Mouse (Mus musculus): ENCODE measurements around the gene Zfp575. TPM values are rescaled to one million over a fixed set of nuclear protein-coding genes. Genes with fewer than 3 reads are reported as not detected.
"Not testable (repeated sequence)": the region's sequence is repeated elsewhere in the genome, so short reads cannot be mapped to it uniquely, and the experiment has no call there.

Zfp575 gene
- under 1 TPM; 0.08 to 0.17 TPM for total RNA-seq (2021)

DNA sequence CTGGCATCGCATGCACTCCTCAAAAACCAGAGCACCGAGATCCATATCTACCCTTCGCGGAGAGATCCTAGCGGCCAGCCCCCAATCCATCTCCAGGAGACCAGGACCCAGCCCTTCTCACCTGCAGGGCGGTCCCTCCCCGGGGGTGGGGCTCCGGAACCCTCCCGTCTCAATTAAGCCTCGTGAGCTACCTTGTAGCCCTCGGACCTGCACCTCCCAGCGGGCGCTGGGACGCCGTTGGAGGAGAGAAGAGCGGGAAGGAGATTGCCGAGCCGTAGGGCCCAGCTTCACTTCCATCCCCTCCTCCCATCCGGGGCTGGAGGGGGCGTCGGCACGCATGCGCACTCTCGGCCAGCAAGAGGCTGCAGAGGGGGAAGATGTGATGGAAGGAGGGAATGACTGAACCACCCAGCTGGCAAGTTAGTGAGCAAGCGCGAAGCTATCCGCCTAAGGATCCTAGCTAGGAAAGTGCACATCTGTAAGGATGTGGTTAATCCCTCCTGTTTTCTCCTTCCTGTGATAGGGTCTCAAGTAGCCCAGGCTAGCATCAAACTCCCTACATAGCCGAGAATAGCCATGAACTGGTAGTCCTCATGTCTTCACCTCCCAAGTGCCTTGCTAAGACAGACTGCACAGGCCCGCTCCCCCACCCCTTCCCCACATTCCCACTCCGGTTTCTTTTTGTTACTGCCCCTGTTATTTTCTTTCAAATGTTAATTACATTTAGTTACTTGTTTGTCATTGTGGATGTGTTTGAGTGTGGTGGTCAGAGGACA, at the start of gene Zfp575, which contains the start of gene Ethe1:
Gene Zfp575, minus strand, starts transcription at position 312 of the 776 bp plus-strand sequence.
Gene Ethe1, plus strand, starts transcription at position 214 of the 776 bp plus-strand sequence.
- intact Hi-C loops (cut with DNase I), result no loop called here
- peak; percentile 35 for DNase-seq (ENCODE audit: low spot score)

DNA sequence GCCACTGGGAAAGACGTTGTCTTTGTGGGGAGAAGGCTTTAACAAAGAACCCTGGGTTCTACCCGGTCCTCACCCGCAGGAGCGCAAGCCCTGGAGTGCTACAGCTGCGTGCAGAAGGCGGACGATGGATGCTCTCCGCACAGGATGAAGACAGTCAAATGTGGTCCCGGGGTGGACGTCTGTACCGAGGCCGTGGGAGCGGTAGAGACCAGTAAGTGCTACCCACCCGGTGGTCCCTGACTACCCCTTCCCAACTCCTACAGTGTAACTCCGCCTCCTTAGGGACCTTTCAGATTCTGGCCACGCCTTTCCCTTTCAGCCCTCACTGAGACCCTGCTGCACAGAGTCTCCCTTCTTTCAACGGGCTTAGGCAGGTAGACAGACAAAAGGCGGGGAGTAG, 49.6 kb upstream of the Zfp575 start:
- intact Hi-C loops (cut with DNase I), result no loop called here
- DNase-seq (ENCODE audit: low spot score), result no peak

DNA sequence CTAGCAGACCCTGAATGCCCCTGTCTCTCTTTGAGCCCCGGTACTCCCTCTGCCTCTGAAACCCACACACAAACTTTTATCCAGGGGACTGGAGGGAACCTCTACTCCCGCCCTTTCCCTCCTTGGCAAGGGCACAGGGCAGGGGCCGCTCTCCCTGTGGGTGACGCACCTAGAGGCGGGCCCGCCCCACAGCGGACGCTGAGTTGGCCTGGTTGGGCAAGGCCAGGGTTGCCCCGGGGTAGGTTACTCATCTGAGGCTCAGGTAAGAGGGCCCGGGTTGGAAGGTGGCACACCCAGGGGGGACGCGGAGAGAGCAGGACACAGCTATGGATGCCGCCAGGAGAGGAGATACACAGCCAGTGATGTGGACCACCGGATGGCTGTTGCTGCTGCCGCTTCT, 48.8 kb upstream of the Zfp575 start, which contains the start of gene Lypd3:
Gene Lypd3, plus strand, starts transcription at position 287 of the 400 bp plus-strand sequence.
- DNase-seq (ENCODE audit: low spot score), result no peak
- intact Hi-C loops (cut with DNase I), result no loop called here

GRCm38 (mm10) chr7:24630116-24630880, 42.9 kb upstream of the Zfp575 start:
- intact Hi-C loops (cut with DNase I), result no loop called here
- DNase-seq (ENCODE audit: low spot score), result no peak

DNA sequence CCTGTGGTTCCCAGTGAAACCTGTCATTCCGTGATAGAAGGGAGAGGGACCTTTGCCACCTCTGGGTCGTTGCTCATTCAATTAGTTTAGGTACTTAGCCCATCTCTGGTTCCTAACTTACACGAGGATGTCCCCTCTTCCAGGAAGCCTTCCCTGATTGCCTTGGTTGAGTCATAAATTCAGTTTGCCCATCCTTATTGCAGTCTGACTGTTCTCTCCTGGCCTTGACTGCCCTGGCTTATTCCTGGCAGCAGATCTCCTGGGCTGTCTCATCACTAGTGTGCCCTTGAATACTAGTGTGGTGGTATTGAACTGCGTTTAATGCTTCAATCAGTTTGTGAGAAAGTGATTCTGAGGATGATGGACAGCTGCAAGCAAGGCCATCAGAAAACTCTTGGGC, 42.2 kb upstream of the Zfp575 start:
- intact Hi-C loops (cut with DNase I), result no loop called here
- DNase-seq (ENCODE audit: low spot score), result no peak

- intact Hi-C loops (cut with DNase I), result no loop called here
- DNase-seq (ENCODE audit: low spot score), result peak; percentile 68
These were observed 41.5 kb upstream of the Zfp575 start for GRCm38 (mm10) chr7:24628685-24629610.

DNA sequence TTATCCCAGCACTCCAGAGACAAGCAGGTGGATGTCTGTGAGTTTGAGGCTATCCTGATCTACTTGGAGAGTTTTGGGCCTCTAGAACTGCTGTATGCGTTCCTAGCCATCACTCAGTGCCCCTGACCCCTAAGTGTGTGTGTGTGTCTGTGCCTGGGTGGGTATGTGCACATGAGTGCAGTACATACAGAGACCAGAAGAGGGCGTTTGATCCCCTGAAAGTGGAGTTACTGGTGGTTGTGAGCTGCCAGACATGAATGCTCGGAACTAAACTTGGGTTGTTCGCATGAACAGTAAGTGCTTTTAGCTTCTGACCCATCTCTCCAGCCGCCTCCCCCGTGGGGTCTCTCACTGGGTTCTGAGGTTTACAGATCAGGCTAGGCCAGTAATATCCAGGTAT, 35.5 kb upstream of the Zfp575 start:
- intact Hi-C loops (cut with DNase I), result no loop called here
- no peak for DNase-seq (ENCODE audit: low spot score)

GRCm38 (mm10) chr7:24621193-24621592, 33.8 kb upstream of the Zfp575 start:
- DNase-seq (ENCODE audit: low spot score), result no peak
- intact Hi-C loops (cut with DNase I), result no loop called here

GRCm38 (mm10) chr7:24619671-24620397, 32.4 kb upstream of the Zfp575 start:
- intact Hi-C loops (cut with DNase I), result no loop called here
- no peak for DNase-seq (ENCODE audit: low spot score)

- intact Hi-C loops (cut with DNase I), result not testable (repeated sequence)
These were observed 30.9 kb upstream of the Zfp575 start for GRCm38 (mm10) chr7:24618374-24618773.

GRCm38 (mm10) chr7:24617763-24618162, 30.3 kb upstream of the Zfp575 start:
- intact Hi-C loops (cut with DNase I), result no loop called here
- no peak for DNase-seq (ENCODE audit: low spot score)

More at GRCm38 (mm10) chr7:24618374-24618773, 30.9 kb upstream of the Zfp575 start:
- not testable (repeated sequence) for DNase-seq (ENCODE audit: low spot score)

- intact Hi-C loops (cut with DNase I), result no loop called here
- no peak for DNase-seq (ENCODE audit: low spot score)
These were observed 27.4 kb upstream of the Zfp575 start for GRCm38 (mm10) chr7:24614816-24615215.

DNA sequence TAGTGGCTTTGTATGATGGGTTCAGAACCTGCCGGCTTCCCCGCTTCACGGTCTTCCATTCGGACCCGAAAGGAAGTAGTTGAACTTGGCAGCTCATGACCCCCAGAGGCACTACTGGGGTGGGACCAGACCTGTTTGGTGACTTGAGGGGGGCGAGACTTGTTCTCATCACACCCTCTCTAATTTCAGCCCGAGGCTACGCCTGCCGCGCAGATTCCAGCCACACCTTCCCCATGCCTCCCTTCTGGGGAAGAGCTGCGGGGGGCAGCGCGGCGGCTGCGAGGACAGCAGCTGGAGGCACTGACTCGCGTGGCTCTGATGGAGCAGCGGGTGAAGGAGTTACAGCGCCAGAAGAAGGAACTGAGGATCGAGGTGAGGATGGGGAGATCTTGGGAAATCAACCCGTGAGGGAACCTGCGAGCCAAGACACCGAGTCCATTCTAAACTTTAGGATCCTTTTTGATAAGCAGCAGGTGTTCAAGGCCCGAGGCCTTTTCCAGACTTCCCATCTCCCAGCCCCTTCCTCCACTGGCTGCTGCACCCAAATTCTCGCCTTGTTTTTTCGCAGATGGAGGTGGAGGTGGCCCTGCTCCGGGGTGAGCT, 25.0 kb upstream of the Zfp575 start:
- DNase-seq (ENCODE audit: low spot score), result no peak
- intact Hi-C loops (cut with DNase I), result no loop called here

- no peak for DNase-seq (ENCODE audit: low spot score)
- intact Hi-C loops (cut with DNase I), result no loop called here
These were observed 24.3 kb upstream of the Zfp575 start for GRCm38 (mm10) chr7:24611709-24612108.

GRCm38 (mm10) chr7:24610879-24611494, 23.5 kb upstream of the Zfp575 start:
- peak; percentile 69 for DNase-seq (ENCODE audit: low spot score)
- intact Hi-C loops (cut with DNase I), result no loop called here

DNA sequence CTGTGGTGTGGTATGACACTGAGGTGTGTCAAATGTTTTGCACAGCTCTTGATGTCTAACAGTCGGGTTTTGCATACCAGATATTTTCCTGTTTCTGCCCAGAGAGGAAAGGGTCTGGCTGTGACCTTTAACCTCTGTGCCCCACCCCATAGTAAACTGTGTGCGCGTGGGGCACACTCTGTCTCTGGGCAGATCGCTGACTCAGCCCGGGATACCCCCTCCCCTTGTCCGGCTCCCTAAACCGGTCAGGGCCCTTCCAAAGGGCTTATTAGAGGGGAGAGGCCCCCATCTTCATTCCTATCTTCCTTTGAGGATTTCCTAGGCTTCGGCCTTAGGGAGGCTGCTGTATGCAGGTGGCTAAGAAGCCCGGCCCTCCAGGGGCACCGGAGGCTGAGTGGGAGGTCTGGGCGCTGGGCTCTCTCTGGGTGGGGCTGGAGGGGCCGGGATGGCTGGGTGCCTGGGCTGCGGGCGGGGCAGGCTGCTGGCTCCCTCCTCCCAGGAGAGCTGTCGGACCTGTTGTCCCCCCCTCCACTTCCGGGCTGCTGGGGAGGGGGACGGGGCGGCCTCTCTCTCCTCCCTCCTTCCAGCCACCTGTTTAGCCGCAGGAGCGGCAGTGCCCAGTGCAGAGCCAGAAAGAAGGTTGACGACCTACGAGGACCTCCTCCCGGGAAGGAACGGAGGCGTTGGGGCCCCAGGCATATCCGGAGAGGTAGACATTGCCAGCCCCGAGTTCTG, 22.9 kb upstream of the Zfp575 start, which contains the start of gene Phldb3:
Gene Phldb3, plus strand, starts transcription at position 620 of the 735 bp plus-strand sequence.
- DNase-seq (ENCODE audit: low spot score), result no peak
- intact Hi-C loops (cut with DNase I), result no loop called here

- DNase-seq (ENCODE audit: low spot score), result no peak
- intact Hi-C loops (cut with DNase I), result no loop called here
These were observed 21.1 kb upstream of the Zfp575 start for GRCm38 (mm10) chr7:24608561-24608960.

- intact Hi-C loops (cut with DNase I), result no loop called here
- no peak for DNase-seq (ENCODE audit: low spot score)
These were observed 20.6 kb upstream of the Zfp575 start for GRCm38 (mm10) chr7:24608017-24608416.

All from heart, postnatal 25 days (tissue).